Mouse (Mus musculus): ENCODE measurements around the gene Actr5.

Actr5 gene

GRCm38 (mm10) chr2:158614418-158614955 is 10.2 kb upstream of the Actr5 start:
- no peak for DNase-seq

- no peak for DNase-seq
These were observed 9.5 kb upstream of the Actr5 start for GRCm38 (mm10) chr2:158615161-158615680.

GRCm38 (mm10) chr2:158615702-158616101 is 9.0 kb upstream of the Actr5 start:
- DNase-seq = no peak

GRCm38 (mm10) chr2:158616296-158616695 is 8.4 kb upstream of the Actr5 start:
- no peak for DNase-seq

- DNase-seq = no peak
These were observed 7.9 kb upstream of the Actr5 start for GRCm38 (mm10) chr2:158616790-158617189.

GRCm38 (mm10) chr2:158625231-158625630 is 543 bp downstream of the Actr5 start:
- DNase-seq = no peak

GRCm38 (mm10) chr2:158625697-158626096 is 1.0 kb downstream of the Actr5 start:
- DNase-seq = no peak

- DNase-seq = no peak
These were observed 4.2 kb downstream of the Actr5 start for GRCm38 (mm10) chr2:158628858-158629257.

GRCm38 (mm10) chr2:158629414-158629813 is 4.7 kb downstream of the Actr5 start:
- DNase-seq = peak; percentile 32 to 46

GRCm38 (mm10) chr2:158631873-158632272 is 7.2 kb downstream of the Actr5 start:
- DNase-seq = no peak

- peak; percentile 56 to 58 for DNase-seq
These were observed 17.2 kb downstream of the Actr5 start for GRCm38 (mm10) chr2:158641869-158642268.

- no peak for DNase-seq
These were observed 17.9 kb downstream of the Actr5 start for GRCm38 (mm10) chr2:158642587-158642986.

GRCm38 (mm10) chr2:158643791-158644190 is 19.1 kb downstream of the Actr5 start:
- no peak for DNase-seq

GRCm38 (mm10) chr2:158651159-158651908 is 26.6 kb downstream of the Actr5 start:
- no peak for DNase-seq

GRCm38 (mm10) chr2:158652985-158653384 is 28.3 kb downstream of the Actr5 start:
- peak; percentile 62 to 72 for DNase-seq

GRCm38 (mm10) chr2:158654717-158655116 is 30.0 kb downstream of the Actr5 start:
- DNase-seq = no peak

GRCm38 (mm10) chr2:158655806-158656205 is 31.1 kb downstream of the Actr5 start:
- DNase-seq = no peak

- DNase-seq = no peak
These were observed 34.1 kb downstream of the Actr5 start for GRCm38 (mm10) chr2:158658822-158659221.

- DNase-seq = no peak
These were observed 34.7 kb downstream of the Actr5 start for GRCm38 (mm10) chr2:158659346-158659745.

GRCm38 (mm10) chr2:158665098-158665497 is 40.4 kb downstream of the Actr5 start, which contains the start of gene Ppp1r16b:
Gene Ppp1r16b (plus strand): TSS chr2:158665398.
- DNase-seq = no peak

GRCm38 (mm10) chr2:158666071-158666800 is 41.5 kb downstream of the Actr5 start:
- DNase-seq = no peak

- DNase-seq = peak in 1 of 2 experiments; percentile 26
These were observed 42.5 kb downstream of the Actr5 start for GRCm38 (mm10) chr2:158667022-158667670.
